Mouse (Mus musculus): ENCODE measurements around the gene Faim2. TPM values are rescaled to one million over a fixed set of nuclear protein-coding genes. Genes with fewer than 3 reads are reported as not detected.

Gene Faim2
- polyA plus RNA-seq (2012; rRNA removed) = 0.22 and 0.57 TPM in 2 replicates

DNA sequence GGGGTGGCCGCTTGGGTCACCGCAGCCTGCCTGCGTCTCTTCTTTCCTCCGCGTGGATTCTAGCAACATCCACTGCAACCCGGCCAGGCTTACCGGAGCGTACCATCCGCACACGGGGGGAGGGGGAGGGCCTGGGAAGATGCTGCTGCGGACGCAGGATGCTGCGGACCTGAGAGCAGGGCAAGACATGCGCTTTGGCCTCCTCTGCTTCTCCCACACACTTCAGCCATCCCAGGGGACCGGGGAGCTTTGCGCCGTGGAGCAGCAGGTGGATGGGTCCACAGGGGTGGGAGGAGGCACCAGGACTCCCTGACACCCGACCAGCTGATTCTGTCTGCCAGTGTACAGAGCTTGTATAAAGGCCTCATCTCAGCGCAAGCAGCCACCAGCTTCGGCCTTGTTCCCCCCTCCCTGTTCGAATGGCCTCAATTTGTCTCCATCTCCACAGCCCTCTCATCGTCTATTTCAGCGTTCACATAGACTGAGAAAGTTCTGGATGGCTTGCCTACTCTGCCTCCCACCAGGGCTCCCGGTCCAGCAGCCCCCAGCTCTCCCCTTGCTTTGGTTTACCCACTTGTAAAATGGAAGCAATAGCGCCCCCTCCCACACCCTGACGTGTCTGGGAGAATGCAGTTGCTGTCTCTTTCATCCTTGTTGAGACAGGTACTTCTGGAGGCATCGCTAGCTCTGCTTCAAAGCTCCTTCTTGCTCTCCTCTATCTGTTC lies at the start of gene Faim2:
Gene Faim2 (minus strand): TSS at position 537 of the 725 bp plus-strand sequence.
- DNase-seq (ENCODE audit: low spot score) = no peak

DNA sequence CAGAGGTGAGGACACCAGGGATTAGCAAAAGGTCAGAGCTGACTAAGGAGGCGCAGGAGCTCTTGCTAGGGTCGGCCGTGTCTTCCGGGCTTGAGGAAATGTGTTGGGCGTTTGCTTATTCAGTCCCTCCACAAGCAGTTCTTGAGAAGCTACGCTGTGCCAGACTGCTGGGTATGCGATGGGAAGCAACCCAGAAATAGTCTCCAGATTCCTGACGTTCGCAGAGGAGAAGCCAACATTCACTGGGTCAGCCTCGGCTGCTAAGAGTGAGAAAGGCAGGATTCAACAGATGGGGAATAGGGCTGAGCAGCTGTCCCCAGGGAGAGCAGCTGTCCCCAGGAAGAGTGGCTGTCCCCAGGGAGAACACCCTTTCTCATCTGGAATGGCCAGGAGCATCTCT lies 41.2 kb upstream of the Faim2 start:
- no peak for DNase-seq (ENCODE audit: low spot score)

DNA sequence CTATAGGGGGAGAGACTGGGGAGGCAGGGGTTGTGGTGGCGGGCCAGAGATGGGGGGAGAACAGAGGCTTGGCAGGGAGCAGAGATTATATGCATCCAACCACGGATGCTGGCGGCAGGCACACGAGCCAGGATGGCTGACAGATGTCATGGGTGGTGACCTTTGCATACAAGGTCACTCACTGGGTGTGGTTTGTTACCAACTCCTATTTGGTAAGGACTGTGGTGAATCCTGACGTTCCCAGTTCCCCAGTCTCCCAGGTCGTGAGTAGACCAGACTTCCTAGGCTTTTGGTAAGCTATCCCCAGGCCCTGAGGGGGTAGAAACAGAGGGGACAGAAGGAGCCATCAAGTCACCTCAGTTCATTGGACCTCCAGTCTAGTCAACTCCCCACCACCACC lies 40.7 kb upstream of the Faim2 start:
- no peak for DNase-seq (ENCODE audit: low spot score)

DNA sequence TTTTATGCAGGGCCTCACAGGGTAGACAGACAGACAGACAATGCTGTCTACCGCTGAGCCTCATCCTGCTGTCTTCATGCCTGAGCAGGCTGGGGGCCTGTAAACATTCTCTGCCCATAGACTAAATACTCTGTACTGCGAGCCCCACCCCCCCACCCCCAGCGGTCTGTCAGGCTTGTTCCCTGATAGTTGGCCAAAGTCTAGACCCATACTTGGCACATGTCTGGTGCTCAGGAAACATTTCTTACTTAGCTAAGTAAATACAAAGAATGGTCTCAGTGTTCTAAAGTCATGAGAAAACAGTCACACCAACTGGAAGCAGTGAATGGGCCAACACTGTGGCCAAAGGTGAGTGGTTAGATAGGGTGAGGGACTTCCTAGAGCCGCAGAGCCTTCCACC lies 39.4 kb upstream of the Faim2 start:
- DNase-seq (ENCODE audit: low spot score) = no peak

DNA sequence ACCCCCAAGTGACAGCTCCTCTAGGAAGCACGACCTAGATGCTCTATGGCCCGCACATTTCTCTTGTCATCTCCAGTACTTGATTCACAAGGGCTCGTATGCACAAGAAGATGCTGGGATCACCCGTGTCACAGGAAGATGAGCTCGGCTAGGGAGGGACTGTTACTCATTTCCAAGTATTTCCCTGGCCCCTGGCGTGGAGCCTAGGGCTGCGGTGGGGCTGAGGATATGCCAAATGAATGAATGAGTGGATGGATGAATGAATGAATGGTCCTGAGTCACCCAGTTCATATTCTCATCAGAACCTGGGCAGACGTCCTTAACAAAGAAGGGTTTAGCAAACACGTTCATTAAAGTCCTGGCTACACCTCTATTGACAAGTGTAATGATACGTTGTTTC lies 32.3 kb upstream of the Faim2 start:
- DNase-seq (ENCODE audit: low spot score) = no peak

DNA sequence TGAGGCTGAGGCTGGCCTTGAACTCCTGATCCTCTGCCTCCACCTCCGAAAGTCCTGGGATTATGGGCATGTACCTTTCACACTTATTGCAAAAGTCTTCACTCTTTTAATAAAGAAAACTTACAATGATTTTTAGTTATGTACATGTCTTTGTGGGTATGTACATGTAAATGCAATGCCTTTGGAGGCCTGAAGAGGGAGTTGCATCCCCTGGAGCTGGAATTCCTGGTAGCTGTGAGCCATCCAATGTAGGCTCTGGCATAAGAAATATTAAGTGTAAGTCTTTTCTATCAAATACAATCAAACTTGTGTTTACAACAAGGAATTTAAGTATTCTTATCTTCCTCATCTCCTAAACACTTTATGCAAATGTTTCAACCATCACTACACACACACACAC lies 31.0 kb upstream of the Faim2 start:
- no peak for DNase-seq (ENCODE audit: low spot score)

DNA sequence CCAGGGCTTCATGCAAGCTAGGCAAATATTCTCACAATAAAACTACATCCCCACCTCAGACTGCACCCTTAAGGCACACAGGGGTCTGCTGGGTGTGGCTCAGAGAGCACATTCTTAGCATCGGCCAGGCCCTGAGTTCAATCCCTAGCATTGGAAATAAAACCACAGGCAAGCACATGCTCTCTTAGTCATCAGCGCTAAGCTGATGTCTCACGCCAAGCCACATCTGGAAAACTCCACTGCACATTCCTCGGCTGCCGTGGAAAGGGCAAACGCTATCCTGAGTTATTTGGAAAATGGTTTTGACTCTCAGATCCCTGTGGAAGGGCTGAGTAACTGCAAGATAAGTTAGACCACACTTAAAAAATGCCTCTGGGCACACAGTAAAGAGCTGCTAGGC lies 25.8 kb upstream of the Faim2 start:
- DNase-seq (ENCODE audit: low spot score) = no peak

DNA sequence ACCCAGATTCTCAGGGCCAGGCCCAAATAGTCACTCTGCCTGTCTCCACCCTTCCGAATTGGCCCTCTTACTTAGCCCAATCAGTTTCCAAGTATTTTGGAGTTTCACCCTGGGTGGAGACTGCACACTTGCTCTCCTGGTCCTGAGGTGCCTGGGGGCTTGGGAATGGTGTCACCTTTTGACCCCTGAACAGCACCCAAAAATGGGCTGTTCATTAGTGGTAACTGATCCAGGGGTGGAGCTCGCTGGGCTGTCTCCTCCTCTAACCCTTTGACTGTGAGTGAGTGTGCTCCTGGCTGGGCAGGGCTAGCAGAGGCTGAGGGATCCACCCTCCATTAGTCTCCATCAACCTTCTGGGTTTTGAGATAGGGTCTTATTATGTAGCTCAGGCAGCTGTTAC lies 21.9 kb upstream of the Faim2 start:
- no peak for DNase-seq (ENCODE audit: low spot score)

DNA sequence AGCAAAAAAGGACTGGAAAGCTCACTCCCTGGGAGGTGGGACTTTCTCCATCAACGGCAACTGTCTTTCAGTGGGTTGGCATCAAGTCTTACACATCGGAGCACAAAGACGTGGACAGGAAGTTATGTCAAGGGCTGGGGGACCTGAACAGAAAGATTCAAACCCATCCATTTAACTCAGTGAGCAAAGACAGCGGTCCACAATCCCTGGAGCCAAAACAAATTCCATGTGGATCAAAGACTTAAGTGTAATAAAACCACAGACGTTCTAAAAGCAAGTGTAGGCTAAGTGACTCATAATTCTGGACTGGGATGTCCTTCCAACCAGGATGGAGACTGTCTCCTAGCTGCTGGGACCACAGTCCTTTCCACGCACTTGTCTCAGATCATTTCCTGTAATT lies 19.8 kb upstream of the Faim2 start:
- no peak for DNase-seq (ENCODE audit: low spot score)

DNA sequence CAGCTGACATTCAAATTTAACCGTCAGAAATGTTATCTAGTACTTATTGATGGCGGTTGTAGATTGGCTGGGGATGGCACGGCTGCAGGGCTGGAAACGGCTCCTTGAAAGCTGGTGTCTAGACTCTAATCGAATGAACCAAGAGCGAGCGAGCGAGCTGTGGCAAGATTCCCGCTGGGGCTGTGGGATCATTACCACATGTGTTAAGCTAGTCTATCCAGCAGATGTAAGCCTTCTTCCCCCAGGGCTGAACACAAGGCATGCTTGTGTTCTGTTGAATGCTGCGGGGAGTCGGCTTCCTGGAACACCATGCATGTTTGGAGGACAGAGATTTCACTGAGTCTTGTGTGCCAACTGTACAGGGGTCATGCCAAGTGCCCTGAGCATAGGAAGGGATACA lies 18.6 kb upstream of the Faim2 start:
- DNase-seq (ENCODE audit: low spot score) = no peak

DNA sequence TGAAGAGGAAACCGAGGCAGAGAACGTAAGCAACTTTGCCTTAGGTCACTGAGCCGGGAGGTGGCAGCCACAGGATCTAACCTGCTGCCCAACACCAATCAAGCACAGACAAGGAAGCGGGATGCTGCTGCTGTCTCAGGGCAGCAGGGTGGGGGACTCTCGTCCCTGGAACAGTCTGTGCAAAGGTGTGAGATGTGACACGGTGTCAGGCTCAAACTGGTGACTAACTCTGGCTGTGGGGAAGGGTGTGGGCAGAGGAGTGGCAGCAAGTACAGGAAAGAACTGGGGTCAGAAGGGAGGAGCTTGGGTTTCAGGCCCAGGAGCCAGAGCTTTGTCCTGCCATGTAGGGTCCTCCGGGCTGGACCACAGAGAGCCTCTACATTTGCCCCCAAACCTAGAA lies 16.1 kb upstream of the Faim2 start:
- no peak for DNase-seq (ENCODE audit: low spot score)

DNA sequence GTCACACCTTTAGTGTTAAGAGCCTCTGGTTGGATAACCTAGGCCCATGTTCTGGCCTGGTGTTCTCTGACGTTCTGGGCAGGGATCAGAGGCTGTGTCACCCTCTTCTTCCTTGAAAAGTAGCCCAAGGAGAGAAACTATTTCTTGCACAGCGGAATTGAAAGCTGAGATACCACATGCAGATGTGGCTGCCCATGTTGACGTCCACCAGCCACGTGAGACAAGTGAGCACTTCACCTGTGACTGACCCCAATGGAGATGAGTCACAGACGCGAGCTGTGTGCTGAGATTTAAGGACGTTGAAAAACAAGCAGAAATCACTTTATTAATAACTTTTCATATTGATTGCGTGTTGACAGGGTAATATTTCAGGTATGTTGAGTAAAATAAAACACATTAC lies 11.9 kb upstream of the Faim2 start:
- DNase-seq (ENCODE audit: low spot score) = no peak

DNA sequence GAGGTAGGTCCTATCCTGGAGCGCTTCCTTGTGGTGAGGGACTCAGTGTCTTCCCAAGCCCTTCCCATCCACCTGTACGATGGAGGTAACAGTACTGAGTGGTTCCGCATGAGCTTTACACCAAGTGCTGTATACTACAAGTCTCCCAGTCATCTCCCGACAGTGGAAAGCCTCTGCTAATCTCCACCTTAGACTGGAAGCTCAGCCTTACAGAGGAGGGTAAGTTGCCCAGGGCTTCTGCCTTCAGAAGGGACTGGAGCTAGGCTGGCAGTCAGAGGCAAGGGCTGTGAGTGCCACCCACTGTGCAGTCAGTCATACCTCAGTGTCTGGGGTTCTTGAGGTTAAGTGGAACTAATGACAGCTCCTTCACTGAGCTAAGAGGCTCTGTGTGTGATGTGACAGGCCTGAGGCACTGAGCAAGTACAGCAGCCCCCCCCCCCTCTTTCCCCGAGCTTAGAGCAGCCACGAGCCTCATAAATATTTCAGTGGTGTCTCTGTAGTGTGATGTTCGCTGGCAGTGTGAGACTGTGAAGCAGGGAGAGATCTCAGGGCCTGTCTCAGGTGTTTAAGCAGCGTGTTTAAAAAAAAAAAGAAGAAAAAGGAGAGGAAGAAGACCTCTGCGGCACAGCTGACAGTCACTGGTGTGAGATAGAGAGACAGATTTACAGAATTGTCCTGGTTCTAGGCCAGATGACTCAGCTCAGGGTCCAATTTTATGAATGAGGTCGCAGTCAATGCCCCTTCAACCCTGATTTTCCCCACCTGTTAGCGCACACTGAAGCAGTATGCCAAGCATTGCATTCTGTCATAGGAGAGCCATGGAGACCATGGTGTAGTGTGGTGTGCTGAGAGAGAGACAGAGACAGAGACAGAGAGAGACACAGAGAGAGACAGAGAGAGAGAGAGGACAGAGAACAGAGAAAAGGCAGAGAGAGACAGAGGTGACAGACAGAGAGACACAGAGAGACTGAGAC lies 9.2 kb upstream of the Faim2 start:
- DNase-seq (ENCODE audit: low spot score) = no peak

DNA sequence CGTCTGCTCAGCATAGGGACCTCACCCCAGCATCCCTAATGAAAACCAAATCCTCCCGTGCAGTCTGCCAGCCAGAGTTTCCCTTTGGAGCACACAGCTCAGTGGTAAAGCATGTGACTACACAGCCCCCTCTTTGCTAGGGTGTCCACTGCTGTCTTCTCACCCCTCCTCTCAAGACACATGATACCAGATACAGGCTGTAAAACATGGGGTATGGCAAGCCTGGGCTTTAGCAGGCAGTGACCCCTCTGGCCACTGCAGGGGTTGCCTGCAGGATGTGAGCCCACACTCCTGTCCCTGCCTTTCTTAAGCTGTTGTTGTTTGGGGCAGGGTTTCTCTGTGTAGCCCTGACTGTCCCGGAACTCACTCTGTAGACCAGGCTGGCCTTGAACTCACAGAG lies 4.1 kb upstream of the Faim2 start:
- DNase-seq (ENCODE audit: low spot score) = no peak

DNA sequence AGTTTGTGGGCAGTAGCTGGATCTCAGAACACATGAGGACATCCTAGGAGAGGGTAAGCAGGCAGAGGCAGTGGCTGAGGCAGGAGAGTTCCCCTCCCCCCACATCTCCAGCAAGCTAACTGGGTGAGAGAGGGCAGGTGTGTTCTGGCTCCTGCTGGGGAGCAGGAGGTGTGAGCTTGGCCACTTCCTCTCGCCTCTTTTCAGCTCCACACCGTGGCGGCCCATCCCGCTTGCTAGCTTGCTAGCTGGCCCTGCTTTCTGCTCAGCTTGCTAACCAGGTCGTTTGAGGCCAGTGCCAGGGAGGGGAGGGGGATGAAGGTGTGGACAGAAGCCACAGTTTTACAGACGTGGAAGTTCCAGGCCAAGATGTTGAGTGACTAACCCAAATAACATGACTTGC lies 3.2 kb upstream of the Faim2 start:
- no peak for DNase-seq (ENCODE audit: low spot score)

DNA sequence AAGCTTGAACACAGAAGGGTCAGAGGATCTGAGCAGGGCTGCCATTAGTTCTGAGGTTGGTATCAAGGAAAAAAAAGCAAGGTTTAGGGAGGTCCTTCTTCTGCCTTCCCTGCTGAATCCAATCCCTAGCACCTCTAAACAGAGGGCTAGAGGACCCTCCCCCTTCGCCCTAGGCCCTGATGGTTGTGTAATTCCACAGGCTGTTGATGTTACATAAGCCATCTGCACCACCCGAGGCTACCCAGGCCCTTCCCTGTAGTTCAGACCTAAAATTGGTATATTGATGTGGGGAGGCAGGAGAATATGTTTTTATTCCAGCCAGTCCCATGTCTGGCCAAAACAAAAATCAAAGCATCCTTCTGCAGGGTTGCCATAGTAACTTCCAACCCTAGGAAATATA lies 1.3 kb downstream of the Faim2 start:
- DNase-seq (ENCODE audit: low spot score) = no peak

DNA sequence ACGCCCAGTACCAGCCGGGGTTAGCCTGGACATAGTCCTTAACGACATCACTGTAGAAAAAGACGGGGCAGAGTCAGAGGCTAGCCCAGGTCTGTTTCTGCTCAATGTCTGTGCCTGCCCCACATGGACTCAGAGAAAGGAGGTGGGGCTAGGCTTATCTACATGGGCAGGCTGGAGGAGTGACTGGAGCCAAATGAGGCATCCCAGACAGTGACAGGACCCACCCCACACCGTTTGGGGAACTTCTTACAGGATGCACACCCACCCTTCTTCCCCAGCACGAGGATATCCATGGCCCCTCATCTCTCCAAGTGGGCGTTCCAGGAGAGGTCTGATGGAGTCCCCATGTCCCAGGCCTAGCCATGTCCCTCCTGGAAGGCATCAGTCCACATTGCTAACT lies 7.7 kb downstream of the Faim2 start:
- no peak for DNase-seq (ENCODE audit: low spot score)

DNA sequence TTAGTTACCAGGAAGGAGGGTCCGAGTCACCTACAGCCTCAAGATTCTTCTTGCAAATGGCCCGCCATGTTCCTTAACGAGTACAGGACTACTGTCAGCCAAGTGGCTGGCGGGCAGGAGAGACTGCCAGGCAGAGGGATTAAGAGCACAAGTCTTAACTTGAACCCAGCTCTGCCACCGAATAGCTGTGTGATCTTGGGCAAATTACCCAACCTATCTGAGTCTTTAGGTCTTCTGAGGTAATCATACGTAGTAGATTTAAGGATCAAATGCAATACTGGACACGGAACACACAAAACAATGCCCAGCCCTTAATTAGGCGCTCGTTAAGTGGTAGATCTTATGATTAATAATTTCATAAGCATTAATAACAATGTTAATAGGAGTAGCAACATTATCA lies 8.3 kb downstream of the Faim2 start:
- DNase-seq (ENCODE audit: low spot score) = no peak

DNA sequence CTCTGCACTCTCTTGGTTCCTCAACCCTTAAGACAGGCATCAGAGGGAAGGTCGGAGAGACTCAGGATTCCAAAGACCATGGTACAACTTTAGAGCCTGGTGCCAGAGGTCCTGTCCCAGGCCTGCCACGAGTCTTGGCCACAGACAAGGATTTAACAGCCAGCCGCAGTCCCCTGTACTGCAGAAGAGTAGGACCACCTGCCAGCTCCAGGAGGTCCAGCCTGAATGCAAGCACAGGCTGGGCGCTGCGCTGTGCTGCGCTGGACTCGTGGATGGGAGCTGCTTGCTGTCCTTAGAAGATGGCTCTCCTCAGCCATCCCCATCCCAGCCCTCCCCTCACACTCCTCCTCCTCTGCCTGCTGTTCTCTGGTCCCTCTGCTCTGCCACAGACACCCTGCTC lies 10.2 kb downstream of the Faim2 start:
- DNase-seq (ENCODE audit: low spot score) = no peak

DNA sequence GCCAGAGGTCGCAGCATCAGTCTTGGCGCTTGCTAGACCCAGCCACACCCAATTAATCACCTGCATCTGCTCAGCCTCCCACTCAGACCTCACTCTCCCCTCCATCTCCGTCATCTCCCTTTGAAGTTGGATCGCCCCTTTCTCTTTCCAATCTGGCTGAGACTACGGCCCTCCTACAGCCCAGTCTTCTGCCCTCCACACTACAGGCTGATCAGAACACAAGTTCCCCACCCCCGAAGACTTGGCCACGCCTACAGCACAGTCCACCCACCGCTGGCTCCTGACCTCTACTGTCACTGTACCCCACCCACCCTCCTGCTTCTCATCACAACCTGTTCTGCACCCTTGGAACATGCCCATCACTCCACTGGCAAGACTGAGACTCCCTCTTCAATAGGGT lies 11.2 kb downstream of the Faim2 start:
- DNase-seq (ENCODE audit: low spot score) = no peak

DNA sequence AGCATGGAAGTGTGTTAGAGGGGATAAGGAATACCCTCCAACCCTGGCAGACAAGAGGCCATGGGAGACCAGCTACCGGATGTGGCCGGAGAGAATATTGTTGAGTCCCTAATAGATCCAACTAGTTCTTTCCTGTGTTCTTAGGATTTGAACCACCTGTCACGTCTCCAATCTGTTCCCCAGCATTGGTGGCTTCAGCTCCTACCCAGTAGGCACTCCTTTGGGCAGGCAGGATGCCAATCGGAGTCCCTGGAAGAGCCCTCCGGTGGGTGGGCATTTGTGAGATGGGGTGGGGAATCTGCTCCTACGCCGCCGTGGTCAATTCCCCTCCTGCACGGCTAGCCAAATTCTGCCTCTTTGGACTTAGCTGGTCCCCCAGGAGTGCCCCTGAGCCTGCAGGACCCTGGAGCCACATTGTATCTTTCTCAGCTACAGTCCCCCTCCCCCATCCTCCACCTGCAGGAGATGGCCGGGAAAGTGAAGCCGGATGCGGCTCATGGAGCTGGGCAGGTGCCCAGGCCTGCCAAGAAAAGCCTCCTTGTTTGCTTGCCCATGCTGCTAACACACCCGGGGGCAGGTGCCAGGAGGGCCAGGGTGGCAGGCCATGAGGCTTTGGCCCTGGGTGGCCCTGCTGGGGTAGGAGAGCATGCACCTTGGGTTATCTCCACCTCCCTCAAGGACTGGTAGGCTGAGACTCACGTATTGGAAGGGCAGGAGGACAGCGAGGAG lies 16.0 kb downstream of the Faim2 start:
- no peak for DNase-seq (ENCODE audit: low spot score)

DNA sequence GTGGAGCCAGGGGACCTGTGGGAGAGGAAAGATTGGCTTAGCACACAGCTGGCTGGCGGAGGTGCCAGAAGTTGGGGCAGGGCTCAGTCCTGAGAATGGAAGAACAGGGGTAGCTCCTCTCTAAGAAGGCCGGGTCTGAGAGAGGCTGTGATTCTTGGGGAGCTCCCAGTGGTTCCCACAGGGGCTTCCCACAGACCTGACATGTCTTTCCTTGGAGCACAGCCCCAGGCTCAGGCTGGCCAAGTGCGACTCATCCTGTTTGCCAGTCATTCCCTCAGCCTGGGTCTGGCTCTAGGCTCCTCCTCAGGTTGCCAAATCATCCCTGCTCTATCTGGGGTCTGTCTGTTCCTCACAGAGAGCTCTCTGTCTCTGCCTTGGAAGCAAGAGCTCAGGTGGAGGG lies 17.3 kb downstream of the Faim2 start:
- no peak for DNase-seq (ENCODE audit: low spot score)

DNA sequence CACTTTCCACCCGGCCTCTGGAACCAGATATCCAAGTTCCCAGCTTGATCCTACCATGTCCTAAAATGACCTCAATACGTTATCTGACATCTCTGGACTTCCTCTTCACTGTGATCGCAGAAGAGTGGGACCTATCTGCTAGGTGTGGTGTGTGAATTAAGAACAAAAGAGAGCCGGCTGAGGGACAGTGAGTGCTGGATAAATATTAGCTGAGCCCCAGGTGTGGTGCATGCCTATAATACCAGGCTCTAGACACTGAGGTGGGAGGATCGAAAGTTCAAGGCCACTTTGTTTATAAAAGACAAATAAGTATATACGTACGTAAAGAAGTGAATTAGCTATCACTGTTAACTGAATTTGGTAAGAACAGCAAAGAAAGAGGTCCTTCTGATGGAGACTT lies 18.1 kb downstream of the Faim2 start:
- no peak for DNase-seq (ENCODE audit: low spot score)

Measured in urinary bladder, adult 2 months (tissue).